ENCODE assay signal across 21 mouse cellular contexts in the genomic region with DNA sequence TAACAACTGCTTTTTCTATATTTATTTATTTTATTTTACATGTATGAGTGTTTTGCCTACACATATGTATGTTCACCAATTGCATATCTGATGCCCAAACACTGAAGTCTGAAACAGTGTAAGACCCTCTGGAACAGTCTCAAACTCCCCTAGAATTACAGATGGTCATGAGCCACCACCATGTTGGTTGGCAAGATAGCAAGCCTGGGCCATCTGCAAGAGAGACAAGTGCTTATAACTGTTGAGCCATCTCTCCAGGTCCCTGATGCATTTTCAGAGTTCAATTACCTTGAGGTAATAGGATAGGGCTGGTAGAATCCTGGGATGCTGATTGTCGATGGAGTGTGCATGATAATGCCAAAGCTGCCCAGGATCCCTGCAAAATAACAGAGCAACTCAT.
"Had no signal": no experiment of that assay in that cellular context is flagged by ENCODE, and none has a peak within 500 bp of the region (broad histone marks: within the 10 kb centered on the region; RNA-seq: fewer than 3 reads in every experiment).

No protein-coding gene starts in this region.

- H3K4me1 ChIP-seq: kidney, embryonic 15.5 days; limb, embryonic 12.5 days; limb, embryonic 15.5 days had no signal

- H3K27ac ChIP-seq: kidney, embryonic 15.5 days; limb, embryonic 12.5 days; limb, embryonic 15.5 days; liver, embryonic 14.5 days; macrophage; midbrain, embryonic 13.5 days; stomach, postnatal 0 days had no signal

- H3K4me3 ChIP-seq: kidney, embryonic 15.5 days; limb, embryonic 12.5 days; limb, embryonic 15.5 days; midbrain, embryonic 13.5 days had no signal

- H3K9me3 ChIP-seq: kidney, embryonic 15.5 days; limb, embryonic 12.5 days; limb, embryonic 15.5 days; midbrain, embryonic 13.5 days had no signal

- DNase-seq: kidney, adult 8-10 months; kidney, postnatal 10 days; kidney, postnatal 36 days; liver, postnatal 0 days; lung, embryonic 14.5 days; right cerebral cortex, adult 18-20 months; right cerebral cortex, postnatal 14 days; right cerebral cortex, postnatal 4 days; thymus, adult 2 months; thymus, postnatal 14 days; thymus, postnatal 4 days had no signal

- H3K9ac ChIP-seq: kidney, embryonic 15.5 days; limb, embryonic 12.5 days; limb, embryonic 15.5 days; liver, embryonic 14.5 days; liver, postnatal 0 days; lung, embryonic 14.5 days; midbrain, embryonic 13.5 days had no signal

- ATAC-seq: liver, postnatal 0 days; lung, postnatal 0 days; midbrain, embryonic 13.5 days; midbrain, embryonic 16.5 days had no signal

- H3K27me3 ChIP-seq: kidney, embryonic 15.5 days; limb, embryonic 12.5 days; limb, embryonic 15.5 days; midbrain, embryonic 13.5 days had no signal

- H3K36me3 ChIP-seq: kidney, embryonic 15.5 days; limb, embryonic 12.5 days; limb, embryonic 15.5 days; midbrain, embryonic 13.5 days had no signal

- H3K4me2 ChIP-seq: kidney, embryonic 15.5 days; limb, embryonic 12.5 days; limb, embryonic 15.5 days; liver, embryonic 11.5 days; lung, embryonic 14.5 days; midbrain, embryonic 13.5 days had no signal
